Mouse (Mus musculus) spleen, embryonic (tissue): Measurements from ENCODE around the gene Anapc11.

Experiments used
- CTCF ChIA-PET: fragments of 350-600 bp; sonication (Branson Sonifier 250); formaldehyde crosslinking; loops from one replicate; lab custom pipeline; 2022; lab: Charles Lee

Gene Anapc11

GRCm38 (mm10) chr11:120598990-120599549 lies 849 bp downstream of the Anapc11 start:
- CTCF ChIA-PET = interaction anchor here (1.1 kb wide), 1 partner anchor 19 kb away, joined by 4 read pairs; no protein-coding TSS in a partner anchor

DNA sequence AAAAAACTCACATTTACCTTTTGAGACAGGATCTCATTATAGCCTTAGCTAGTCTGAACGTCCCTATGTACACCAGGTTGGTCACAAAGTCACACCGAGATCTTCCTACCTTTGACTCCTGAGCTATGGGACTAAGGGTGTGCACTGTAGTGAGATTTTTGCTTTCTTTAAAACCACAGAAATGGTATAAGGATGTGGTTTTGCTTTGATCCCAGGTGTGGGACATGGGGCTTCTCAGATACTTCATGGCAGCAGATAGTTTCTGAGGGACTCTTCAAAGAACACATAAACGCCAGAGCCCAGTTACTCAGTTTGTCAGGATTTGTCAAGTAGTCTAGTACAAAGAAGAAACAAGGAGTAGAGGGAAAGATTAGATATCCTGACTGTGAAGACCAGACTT lies 2.5 kb downstream of the Anapc11 start:
- CTCF ChIA-PET = no interaction called here

DNA sequence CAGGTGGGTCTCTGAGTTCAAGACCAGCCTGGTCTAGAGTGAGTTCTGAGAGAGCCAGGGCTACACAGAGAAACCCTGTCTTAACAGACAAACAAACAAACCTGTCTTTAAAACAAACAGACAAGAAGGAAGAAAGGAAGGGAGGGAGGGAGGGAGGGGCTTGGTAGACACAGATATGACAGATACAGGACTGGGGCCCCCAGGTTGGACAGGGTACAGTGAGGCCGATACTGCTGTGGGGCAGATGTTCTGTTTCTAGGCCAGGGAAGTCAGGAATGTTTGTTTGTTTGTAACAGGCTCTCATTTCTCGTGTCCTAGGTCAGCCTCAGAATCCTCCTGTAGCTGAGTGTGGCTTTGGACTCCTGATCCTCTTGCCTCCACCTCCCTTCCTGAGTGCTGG lies 5.3 kb downstream of the Anapc11 start:
- CTCF ChIA-PET = no interaction called here

DNA sequence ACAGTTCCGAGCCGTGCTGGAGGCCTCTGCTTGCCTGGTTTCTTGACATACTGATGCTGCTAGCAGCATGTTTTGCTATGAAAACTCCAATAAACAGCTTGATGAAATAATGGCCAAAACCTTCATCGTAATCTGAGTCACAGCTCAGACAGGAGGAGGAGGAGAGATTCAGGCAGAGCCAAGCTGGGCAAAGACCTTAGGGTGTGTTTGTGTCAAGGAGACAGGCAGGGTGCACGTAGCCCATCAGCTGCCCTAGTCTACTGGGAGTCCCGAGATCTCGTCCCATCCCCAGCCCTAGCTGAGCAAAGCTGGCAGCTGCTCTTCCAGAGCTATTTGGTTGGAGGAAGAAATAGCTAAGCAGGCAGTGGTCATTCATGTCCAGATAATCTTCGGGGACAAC lies 7.4 kb downstream of the Anapc11 start:
- CTCF ChIA-PET = interaction anchor here (1.1 kb wide), 1 partner anchor 16 kb away, joined by 3 read pairs; no protein-coding TSS in a partner anchor

GRCm38 (mm10) chr11:120606764-120607163 lies 8.5 kb downstream of the Anapc11 start:
- CTCF ChIA-PET = no interaction called here

DNA sequence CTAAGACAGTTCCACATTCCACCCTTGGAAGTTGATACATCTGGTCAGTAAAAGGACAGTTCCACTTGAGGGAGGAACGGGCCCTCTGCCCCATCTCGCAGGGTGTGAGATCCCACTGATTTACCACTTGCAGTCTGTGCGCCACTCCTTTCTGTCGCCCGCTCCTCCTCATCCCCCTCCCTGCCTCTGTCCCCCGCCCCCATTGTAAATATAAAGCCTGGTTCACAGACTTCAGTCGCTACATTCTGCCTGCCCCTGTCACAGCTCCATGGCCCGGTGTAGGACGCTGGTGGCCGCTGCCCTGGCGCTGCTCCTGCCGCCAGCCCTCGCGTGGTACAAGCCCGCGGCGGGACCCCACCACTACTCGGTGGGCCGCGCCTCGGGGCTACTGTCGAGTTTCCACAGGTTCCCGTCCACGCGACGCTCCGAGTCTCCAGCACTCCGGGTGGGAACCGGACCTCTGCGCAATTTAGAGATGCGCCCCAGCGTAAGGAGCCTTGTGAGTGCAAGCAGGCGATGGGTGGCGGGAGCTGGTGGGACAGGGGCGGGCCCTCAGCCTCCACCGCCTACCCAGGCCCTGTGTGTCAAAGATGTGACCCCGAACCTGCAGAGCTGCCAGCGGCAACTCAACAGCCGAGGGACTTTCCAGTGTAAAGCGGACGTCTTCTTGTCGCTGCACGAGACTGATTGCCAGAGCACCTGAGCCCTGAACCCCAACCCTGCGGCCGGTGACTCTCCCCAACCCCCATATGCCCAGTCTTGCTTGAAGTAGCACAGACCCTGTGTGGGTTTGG lies 10.2 kb downstream of the Anapc11 start, which contains the start of gene Npb:
Npb (plus strand) TSS at position 237 of the 794 bp plus-strand sequence.
- CTCF ChIA-PET = interaction anchor here (0.6 kb wide), 1 partner anchor 257 kb away, joined by 3 read pairs; no protein-coding TSS in a partner anchor

GRCm38 (mm10) chr11:120609250-120609649 lies 11.0 kb downstream of the Anapc11 start:
- CTCF ChIA-PET = no interaction called here

GRCm38 (mm10) chr11:120610477-120611046 lies 12.3 kb downstream of the Anapc11 start:
- CTCF ChIA-PET = no interaction called here

DNA sequence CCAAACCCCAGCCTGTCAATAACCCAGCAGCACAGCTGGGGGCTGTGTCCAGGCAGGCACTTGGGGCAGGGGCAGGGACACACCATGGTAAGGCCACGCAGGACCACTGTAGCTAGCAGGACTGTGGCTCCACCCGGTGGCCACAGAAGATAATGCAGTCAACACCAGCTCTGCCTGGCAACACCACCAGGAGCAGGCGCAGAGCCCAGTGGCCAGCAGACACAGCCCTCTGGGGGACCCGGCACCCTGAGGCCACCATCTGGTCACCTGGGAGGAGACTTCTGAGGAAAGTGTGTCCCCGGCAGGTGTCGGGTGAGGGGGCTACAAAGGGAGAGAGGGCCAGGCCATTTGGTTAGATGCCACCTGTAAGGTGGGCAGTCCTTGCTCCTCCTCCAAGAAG lies 14.5 kb downstream of the Anapc11 start:
- CTCF ChIA-PET = no interaction called here

DNA sequence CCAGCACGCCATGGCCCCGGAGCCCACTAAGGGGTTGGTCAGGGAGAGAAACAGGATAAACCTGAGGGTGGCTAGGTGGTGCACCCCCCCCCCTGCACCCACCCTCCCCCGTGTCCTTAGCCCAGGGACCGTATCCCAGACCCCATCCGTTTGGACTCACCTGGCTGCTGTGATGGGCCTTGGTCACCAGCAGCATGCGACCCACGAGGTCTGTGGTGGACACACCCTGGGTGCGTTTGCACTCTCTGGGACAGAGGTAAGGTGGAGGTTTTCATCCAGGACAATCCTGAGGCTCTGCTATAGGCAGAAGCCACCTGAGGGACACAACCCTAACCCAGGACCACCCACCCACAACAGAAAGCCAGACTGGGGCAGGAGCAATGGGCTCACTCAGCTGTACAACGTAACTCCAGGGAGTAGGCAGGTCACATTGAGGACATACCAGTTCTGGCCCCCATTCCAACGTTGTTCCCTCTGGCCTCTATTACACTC lies 15.3 kb downstream of the Anapc11 start:
- CTCF ChIA-PET = no interaction called here

DNA sequence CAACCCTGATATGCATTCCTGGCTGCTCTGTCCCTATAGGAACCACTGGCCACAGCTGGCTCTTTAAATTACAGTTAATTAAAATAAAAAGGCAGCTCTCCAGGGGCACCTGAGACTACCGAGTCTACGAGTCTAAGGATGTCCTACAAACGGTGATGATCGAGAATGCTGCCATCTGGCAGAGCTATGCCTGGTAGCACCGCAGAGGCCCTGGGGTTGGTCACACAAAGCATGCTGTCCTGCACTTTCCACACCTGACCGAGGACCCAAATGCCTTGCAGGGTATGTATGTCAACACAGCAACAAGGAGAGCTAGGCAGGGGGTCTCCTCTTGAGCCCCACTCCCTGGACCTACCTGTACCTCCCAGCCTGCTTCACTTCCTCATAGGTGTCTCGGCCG lies 15.8 kb downstream of the Anapc11 start:
- CTCF ChIA-PET = no interaction called here

DNA sequence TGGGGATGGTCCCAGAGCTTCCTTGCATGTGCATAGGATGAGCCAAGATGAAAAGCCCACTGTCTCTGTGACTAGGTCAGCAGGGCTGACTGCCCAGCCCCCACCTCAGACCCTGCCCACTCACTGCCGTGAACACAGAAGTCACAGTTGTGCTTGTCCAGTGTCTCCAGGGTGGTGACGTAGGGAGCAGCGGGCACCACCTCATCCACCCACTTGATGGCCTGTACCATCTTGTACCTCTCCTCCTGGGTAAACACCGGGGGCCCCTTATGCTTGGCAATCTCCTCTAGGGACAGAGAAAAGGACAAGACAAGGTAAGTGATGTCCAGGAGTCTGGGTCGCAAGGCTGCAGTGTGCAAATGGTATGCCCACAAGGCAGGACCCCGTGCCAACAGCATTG lies 16.9 kb downstream of the Anapc11 start:
- CTCF ChIA-PET = no interaction called here

- CTCF ChIA-PET = no interaction called here
Observed at GRCm38 (mm10) chr11:120615606-120616203, 17.5 kb downstream of the Anapc11 start.

DNA sequence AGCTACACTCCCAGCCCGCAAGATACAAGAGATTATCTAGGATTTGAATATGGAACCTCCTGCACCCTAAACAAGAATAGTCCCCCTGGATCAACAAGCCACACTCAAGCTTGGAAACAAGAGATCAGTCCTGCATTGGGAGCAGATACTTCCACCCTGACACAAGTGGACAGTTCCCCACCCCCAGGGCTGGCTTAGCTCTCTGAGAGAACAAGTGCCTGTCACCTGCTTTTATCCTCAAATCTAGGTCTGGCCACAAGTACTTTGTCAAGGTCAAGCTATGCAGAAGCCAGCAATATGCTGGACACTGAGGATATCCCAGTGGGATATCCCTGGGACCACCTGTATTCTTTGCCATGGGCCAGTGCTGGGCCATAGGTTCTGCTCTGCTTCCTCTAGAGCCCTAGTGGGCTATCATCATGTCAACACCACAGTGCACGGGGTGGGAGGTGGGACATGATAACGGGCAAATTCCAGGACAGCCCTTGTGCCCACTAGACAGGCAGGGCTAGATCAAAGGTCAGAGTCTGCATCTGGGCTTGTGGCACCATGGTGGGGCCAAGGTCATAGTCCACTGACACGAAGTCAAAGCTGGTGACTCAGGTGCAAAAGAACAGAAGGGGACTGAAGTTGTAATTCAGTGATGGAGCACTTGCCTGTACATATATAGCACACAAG lies 18.5 kb downstream of the Anapc11 start:
- CTCF ChIA-PET = no interaction called here

- CTCF ChIA-PET = no interaction called here
Observed at GRCm38 (mm10) chr11:120617519-120618112, 19.4 kb downstream of the Anapc11 start, which contains the start of gene Pcyt2. TSS of gene Pcyt2 (minus strand) at chr11:120617936.

DNA sequence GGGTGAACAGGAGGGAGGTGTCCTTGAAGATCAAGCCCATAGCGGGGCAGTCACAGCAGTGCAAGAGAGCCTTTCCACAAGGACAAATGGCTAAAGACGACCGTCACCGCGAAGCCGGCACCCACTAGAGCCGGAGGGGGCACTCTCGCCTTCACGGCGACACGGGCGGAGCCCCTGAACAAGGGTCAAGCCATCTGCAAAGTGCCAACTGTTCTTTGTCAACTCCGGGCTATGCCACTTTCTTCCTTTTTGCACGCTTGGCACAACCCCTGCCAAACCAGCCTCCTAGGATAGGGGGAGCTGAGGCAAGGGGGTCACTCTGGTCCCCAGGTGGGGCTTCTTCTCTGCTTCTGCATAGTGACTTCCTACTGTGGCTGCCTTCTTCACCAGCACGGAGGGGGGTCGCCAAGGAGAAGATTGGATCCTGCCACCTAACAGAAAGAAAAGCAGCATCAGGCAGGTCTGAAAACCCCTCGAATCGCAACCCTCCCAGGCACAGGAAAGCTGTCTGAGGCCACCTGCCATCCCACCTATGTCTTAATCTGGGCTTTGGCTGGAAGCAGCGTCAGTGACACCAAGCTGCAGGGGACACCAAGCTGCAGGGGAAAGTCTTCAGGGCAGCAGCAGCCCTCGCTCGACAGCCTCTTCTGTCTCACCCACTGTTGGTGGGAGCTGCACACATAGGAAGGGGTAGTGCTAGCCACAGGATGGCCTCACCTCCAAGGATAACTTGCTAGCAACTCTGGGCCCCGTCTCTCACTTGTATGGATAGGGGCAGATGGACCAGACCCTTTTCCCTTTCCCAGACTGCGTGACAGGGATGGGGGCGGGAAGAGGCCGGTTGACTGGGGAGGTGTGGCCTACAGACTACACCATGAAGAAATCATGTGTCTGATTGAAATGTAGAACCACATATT lies 20.7 kb downstream of the Anapc11 start:
- CTCF ChIA-PET = interaction anchor here (0.6 kb wide), 2 partner anchors 108 to 1256 kb away, joined by 4 read pairs; no protein-coding TSS in a partner anchor

DNA sequence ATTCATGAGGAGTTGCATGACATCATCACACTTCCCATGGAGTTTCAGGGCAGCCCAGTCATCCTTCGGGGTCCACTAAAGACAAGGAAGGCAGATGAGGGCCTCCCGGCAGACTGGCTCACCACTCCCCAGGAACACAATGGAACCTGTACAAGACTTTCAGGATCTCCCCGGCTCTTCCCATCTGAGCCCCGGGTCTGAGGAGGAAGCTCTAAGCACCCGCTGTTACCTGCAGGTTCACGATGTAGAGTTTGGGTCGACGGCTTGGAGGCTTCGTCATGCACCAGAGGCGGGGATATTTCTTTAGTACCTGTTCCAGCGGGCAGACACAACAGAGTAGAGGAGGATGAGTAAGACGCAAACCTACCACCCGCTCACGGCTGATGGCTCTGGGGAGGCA lies 22.0 kb downstream of the Anapc11 start:
- CTCF ChIA-PET = no interaction called here

- CTCF ChIA-PET = interaction anchor here (0.6 to 1.7 kb wide), 4 partner anchors 36 to 113 kb away, joined by 3 to 7 read pairs (median 5); partner anchors contain the start of gene Rac3
Observed at GRCm38 (mm10) chr11:120622805-120623204, 24.6 kb downstream of the Anapc11 start.

DNA sequence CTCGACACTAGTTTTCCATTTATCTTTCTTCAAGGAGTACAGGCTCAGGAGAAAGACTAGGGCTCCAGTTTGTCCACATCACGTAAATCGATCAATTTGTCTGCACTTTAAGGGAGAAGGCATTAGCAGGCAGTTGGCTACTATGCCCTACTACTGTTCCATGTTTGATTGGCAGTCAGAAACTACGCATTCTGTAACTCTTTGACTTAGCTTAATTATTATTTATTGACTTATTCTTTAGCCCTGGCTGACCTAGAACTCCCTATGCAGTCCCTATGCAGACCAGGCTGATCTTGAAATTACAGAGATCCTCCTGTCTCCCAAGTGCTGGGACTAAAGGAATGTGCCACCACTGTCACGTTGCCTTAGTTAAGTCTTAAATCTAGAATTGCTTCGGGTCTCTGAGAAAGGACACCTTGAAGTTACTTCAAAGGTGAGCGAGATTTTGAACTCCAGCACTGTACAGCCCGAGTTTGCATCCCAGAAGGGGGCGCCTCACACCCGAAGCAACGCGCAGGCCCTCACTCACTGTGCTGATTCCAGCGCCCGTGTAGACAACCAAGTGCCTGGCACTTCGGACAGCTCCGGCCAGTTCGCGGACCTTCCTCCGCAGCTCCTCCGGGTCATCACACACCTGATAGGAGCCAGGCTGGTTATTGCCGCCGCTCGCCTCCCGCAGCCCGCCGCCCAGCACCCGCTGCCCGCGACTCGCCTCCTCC lies 25.9 kb downstream of the Anapc11 start:
- CTCF ChIA-PET = interaction anchor here (0.6 to 1.2 kb wide), 6 partner anchors 27 to 305 kb away, joined by 3 to 7 read pairs (median 3); partner anchors contain the start of gene Aspscr1
